Mouse (Mus musculus): ENCODE measurements around the gene Wnt3. TPM values are rescaled to one million over a fixed set of nuclear protein-coding genes. Genes with fewer than 3 reads are reported as not detected.

Wnt3 gene
- polyA plus RNA-seq, 1 experiment = not detected

DNA sequence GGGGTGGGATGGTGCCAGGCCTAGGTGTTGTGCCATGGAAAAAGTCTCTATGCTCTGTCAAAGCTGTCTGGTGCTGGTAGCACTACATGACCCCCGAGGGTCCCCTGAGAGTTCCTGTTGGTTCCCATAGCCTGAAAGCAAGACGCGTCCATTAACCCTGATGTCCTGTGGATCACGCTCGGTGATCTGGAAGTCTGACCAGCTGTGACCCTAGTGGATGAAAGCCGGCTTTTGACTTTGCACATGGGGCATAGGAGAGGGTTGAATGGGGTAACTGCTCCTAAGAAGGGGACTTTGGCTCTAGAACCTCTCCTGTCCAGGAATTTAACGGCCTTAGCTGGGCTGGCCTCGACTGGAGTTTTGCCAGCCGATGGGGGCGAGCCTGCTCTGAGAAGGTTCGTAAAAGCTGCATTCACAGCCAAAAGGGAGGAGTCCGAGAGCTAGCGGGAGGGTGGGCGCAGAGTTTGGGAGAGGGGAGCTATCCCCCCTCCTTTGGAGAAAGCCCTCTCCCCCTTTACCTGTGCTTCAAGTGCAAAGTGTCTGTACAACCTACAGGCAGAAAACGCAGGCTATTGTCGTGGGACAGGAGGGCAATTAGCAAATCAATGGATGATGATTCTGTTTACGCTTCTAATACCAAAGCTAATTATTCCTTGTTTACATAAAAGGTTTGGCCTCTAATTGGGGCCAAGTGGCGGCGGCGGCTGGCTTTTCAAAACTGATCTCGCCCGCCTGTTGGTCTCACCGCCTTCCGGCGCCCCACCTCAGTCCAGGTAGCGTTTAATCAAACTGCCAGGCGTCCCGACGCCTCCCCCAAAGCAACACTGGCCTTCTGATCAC is 35.0 kb downstream of the Wnt3 start:
- H3K4me3 ChIP-seq (replicated peaks) = peak overlapping the region; percentile 79
- no peak for TF ChIP-seq FLI1 (IDR thresholded peaks at IDR 0.05; ENCODE audit: low read length)
- no peak for TF ChIP-seq GATA1 (IDR thresholded peaks at IDR 0.05; ENCODE audit: borderline replicate concordance, low read length)
- peaks cover 99% of the 10 kb centered on the region for H3K27me3 ChIP-seq (replicated peaks)

DNA sequence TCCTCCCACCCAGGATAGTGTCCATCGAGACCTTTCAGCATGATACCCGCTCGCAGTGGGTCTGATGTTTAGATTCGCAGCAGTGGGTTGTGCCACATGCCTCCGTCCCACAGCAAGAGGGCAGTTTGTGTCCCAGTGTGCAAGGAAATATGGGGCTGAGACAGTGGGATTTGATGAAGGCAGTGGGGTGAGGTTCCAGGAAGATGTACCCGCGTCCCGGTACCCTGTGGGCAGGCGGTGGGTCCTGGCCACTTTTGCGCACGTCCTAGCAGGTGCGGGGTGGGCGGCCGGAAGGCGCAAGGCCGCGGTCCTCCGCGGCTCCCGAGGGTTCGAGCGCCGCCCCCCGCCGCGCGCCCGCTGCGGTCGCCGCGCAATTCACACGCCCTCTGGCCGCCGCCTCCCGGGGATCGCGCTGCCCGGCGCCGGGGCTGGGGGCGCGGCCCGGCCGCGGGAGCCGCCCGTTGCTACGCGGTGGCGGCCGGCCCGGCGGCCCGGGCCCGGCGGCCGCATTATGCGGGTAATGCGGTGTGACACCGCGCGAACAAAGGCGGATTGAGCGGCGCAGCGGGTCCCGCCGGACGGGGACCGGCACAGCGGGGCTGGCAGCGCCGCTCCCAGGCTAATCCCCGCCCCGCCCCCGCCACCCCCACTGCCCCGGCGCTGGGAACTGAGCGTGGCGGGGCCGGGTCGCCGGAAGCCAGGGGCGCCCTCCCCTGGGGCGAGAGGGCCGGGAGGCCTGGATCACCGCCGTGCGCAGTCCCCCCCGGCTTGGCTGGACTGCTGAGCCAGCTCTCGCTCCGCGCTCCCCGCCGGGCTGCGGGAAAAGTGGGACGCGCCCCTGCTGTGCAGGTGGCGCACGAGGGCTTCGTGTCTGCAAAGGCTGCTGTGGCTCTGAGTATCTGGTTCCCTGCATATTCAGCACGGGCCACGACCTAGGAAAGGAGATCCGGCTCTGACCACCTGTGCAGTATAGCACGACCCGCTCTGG is 36.0 kb downstream of the Wnt3 start:
- Histone ChIP-seq H3K9me3 (peaks cover 33% of the 10 kb centered on the region), H3K27me3 (replicated peaks) (peaks cover 100% of the 10 kb centered on the region), H3K36me3 (replicated peaks; ENCODE audit: low read length) (no peaks in the 10 kb centered on the region), H3K4me1 (peaks cover 23% of the 10 kb centered on the region), H3K4me3 (replicated peaks) (peak overlapping the region; percentile 79)
- TF ChIP-seq GATA1 (IDR thresholded peaks at IDR 0.05; ENCODE audit: borderline replicate concordance, low read length) (no peak), FLI1 (IDR thresholded peaks at IDR 0.05; ENCODE audit: low read length) (no peak)

More for the DNA sequence above, 35.0 kb downstream of the Wnt3 start:
- Histone ChIP-seq H3K36me3 (replicated peaks; ENCODE audit: low read length) (no peaks in the 10 kb centered on the region), H3K4me1 (peaks cover 16% of the 10 kb centered on the region), H3K9me3 (peaks cover 42% of the 10 kb centered on the region)

DNA sequence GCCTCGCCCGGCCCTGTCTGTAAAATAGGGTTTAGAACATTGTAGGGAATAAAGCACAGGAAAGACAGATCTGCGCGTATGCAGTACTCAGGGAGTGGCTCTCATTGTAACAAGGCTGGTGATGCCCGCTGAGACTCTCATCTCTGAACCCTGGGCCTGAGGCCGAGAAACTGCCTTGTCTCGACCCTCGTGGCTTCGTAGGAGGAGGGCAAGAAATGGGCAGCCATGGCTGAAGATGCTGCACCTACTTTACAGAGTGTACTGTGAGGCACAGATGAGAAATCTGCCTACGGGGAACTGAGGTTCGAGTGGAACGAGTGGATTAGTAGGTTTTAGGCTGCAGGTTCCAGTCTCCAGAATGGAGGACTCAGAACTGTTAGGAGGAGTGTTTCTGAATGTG is 36.7 kb downstream of the Wnt3 start:
- H3K27me3 ChIP-seq (replicated peaks) = peaks cover 100% of the 10 kb centered on the region

DNA sequence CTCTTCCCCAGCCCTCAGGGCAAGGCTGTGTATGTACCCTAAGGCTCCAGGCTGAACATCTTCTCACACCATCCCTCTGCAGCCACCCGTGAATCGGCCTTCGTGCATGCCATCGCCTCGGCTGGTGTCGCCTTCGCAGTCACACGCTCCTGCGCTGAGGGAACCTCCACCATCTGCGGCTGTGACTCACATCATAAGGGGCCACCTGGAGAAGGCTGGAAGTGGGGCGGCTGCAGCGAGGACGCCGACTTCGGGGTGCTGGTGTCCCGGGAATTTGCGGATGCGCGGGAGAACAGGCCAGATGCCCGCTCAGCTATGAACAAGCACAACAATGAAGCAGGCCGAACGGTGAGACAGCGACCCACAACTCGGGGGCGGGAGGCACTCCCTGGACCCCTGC is 37.3 kb downstream of the Wnt3 start:
- H3K27me3 ChIP-seq (replicated peaks) = peaks cover 96% of the 10 kb centered on the region
- H3K4me3 ChIP-seq (replicated peaks) = no peak overlapping the region

More for the DNA sequence above, 36.7 kb downstream of the Wnt3 start:
- Histone ChIP-seq H3K4me3 (replicated peaks) (no peak overlapping the region), H3K36me3 (replicated peaks; ENCODE audit: low read length) (no peaks in the 10 kb centered on the region), H3K9me3 (peaks cover 26% of the 10 kb centered on the region), H3K4me1 (peaks cover 27% of the 10 kb centered on the region)
- TF ChIP-seq GATA1 (IDR thresholded peaks at IDR 0.05; ENCODE audit: borderline replicate concordance, low read length) (no peak), FLI1 (IDR thresholded peaks at IDR 0.05; ENCODE audit: low read length) (no peak)

DNA sequence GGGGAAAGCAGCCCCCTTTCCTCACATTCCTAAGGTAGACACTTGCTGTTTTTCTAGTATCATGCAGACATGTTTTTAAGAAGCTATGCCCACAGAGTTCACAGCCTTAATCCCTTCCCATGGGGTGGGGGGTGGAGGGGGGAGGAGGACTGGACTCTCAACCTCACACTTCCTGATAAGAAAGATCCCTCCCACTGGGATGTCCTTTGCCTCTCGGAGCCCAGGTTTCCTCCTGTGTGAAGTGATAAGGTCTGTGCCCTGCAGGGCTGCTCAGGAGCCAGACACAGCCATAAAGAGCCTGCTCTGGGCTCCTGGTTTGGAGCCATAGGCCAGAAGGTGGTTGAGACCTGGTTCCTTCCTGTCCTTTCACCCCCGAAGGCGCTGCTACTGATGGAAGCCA is 40.9 kb downstream of the Wnt3 start:
- peaks cover 62% of the 10 kb centered on the region for H3K27me3 ChIP-seq (replicated peaks)
- peaks cover 19% of the 10 kb centered on the region for H3K4me1 ChIP-seq
- H3K4me3 ChIP-seq (replicated peaks) = no peak overlapping the region
- H3K36me3 ChIP-seq (replicated peaks; ENCODE audit: low read length) = peaks cover 17% of the 10 kb centered on the region
- H3K9me3 ChIP-seq = peaks cover 5% of the 10 kb centered on the region; the same call in 1 of the 2 replicates
- TF ChIP-seq FLI1 (IDR thresholded peaks at IDR 0.05; ENCODE audit: low read length) = no peak
- no peak for TF ChIP-seq GATA1 (IDR thresholded peaks at IDR 0.05; ENCODE audit: borderline replicate concordance, low read length)

More for the DNA sequence above, 37.3 kb downstream of the Wnt3 start:
- H3K4me1 ChIP-seq = peaks cover 27% of the 10 kb centered on the region
- peaks cover 20% of the 10 kb centered on the region for H3K9me3 ChIP-seq
- H3K36me3 ChIP-seq (replicated peaks; ENCODE audit: low read length) = no peaks in the 10 kb centered on the region
- no peak for TF ChIP-seq GATA1 (IDR thresholded peaks at IDR 0.05; ENCODE audit: borderline replicate concordance, low read length)
- no peak for TF ChIP-seq FLI1 (IDR thresholded peaks at IDR 0.05; ENCODE audit: low read length)

DNA sequence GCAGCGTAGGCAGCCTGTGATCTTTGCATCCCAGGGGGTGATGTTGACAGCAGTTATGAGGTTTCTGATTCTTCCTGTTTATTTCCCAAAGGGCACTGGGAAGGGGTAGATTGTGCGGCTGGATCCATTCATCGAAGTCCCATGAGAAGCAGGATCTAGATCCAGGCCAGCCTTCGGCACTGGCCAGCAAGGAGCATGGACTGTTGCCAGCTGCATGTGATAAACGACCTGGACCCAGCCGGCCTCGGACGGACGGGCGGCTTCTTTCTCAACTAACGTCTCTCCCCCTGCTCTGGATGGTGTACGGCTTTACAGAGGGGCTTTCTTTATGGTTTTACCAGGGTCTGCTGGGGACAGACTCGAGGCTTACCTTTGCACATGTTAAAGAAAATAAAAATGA is 42.0 kb downstream of the Wnt3 start:
- Histone ChIP-seq H3K4me1 (peaks cover 11% of the 10 kb centered on the region), H3K27me3 (replicated peaks) (peaks cover 50% of the 10 kb centered on the region), H3K4me3 (replicated peaks) (no peak overlapping the region), H3K36me3 (replicated peaks; ENCODE audit: low read length) (peaks cover 27% of the 10 kb centered on the region), H3K9me3 (peaks cover 4% of the 10 kb centered on the region; the same call in 1 of the 2 replicates)
- no peak for TF ChIP-seq GATA1 (IDR thresholded peaks at IDR 0.05; ENCODE audit: borderline replicate concordance, low read length)
- TF ChIP-seq FLI1 (IDR thresholded peaks at IDR 0.05; ENCODE audit: low read length) = no peak

DNA sequence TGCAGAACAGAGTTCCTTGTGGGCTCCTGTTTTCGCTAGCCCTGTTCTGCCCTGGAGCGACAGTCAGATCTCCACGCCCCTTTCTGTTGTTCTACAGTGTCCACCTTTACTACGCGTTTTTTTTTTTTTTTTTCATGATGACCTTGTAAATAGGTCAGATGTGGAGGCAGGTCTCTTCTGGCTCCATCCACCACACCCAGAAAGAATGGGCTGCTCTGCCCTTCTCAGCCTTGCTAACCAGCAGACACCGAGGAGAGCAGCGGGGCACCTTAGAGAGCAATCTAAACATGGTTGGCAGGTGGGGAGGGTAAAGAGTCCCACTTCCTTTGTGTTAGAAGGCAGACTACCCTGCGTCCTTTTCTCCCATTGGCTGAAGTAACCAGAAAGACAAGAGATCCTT is 42.8 kb downstream of the Wnt3 start:
- Histone ChIP-seq H3K4me3 (replicated peaks) (no peak overlapping the region), H3K36me3 (replicated peaks; ENCODE audit: low read length) (peaks cover 34% of the 10 kb centered on the region), H3K9me3 (no peaks in the 10 kb centered on the region), H3K27me3 (replicated peaks) (peaks cover 43% of the 10 kb centered on the region), H3K4me1 (peaks cover 11% of the 10 kb centered on the region)
- TF ChIP-seq GATA1 (IDR thresholded peaks at IDR 0.05; ENCODE audit: borderline replicate concordance, low read length) = no peak
- no peak for TF ChIP-seq FLI1 (IDR thresholded peaks at IDR 0.05; ENCODE audit: low read length)

DNA sequence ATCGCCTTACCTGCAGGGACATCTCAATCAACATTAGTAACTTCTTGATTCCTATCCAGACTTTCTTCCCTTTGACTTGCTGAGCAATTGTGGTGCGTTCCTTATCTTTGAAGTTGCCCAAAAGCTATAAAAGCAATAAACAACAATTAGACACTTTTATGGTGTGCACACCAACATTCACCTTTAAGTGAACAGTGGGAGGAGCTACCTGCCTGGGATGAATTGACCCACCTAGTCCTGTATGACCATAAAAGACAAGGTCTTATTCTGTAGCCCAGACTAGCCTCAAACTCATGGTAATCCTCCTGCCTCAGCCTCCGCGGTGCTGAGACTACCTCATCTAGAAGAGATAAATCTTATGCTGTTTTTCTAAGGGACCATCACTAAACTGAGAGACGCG is 53.3 kb downstream of the Wnt3 start:
- Histone ChIP-seq H3K4me3 (replicated peaks) (no peak overlapping the region), H3K4me1 (no peaks in the 10 kb centered on the region), H3K27me3 (replicated peaks) (no peaks in the 10 kb centered on the region), H3K9me3 (no peaks in the 10 kb centered on the region), H3K36me3 (replicated peaks; ENCODE audit: low read length) (peaks cover 99% of the 10 kb centered on the region)
- TF ChIP-seq GATA1 (IDR thresholded peaks at IDR 0.05; ENCODE audit: borderline replicate concordance, low read length) (no peak), FLI1 (IDR thresholded peaks at IDR 0.05; ENCODE audit: low read length) (no peak)

DNA sequence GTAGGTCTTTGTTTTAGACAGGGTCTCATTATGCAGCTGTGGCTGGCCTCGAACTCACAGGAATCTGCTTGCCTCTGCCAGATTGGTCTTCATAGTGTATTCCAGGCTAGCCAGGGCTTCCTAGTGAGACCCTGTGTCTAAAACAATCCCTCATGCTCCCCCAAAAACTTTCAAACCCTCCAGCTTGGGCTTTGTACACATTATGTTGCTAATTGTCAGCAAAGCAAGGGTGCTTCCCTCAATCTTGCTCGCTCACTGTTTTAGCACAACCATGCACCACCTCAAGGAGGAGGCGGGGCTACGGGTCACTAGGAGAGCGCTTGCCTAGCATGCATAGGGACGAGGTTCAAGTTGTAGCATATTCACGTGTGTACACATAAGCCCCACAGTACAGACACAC is 54.9 kb downstream of the Wnt3 start:
- TF ChIP-seq GATA1 (IDR thresholded peaks at IDR 0.05; ENCODE audit: borderline replicate concordance, low read length) (no peak), FLI1 (IDR thresholded peaks at IDR 0.05; ENCODE audit: low read length) (no peak)
- H3K36me3 ChIP-seq (replicated peaks; ENCODE audit: low read length) = peaks cover 99% of the 10 kb centered on the region
- H3K9me3 ChIP-seq = no peaks in the 10 kb centered on the region

More for the DNA sequence above, 54.9 kb downstream of the Wnt3 start:
- Histone ChIP-seq H3K4me3 (replicated peaks) (no peak overlapping the region), H3K27me3 (replicated peaks) (no peaks in the 10 kb centered on the region), H3K4me1 (no peaks in the 10 kb centered on the region)

All from megakaryocyte, embryonic 14.5 days (primary cell).